Mouse (Mus musculus): ENCODE measurements at regions not wholly inside any gene's neighbourhood (a gene's known extent, or its start where the extent isn't known, plus 50 kb on each side); places are given as distances from the start of the nearest gene placed in this dataset.
A peak's percentile ranks its signal among the peaks of the same experiment; 100 is the strongest.
"Not testable (repeated sequence)": the region's sequence is repeated elsewhere in the genome, so short reads cannot be mapped to it uniquely, and the experiment has no call there.

DNA sequence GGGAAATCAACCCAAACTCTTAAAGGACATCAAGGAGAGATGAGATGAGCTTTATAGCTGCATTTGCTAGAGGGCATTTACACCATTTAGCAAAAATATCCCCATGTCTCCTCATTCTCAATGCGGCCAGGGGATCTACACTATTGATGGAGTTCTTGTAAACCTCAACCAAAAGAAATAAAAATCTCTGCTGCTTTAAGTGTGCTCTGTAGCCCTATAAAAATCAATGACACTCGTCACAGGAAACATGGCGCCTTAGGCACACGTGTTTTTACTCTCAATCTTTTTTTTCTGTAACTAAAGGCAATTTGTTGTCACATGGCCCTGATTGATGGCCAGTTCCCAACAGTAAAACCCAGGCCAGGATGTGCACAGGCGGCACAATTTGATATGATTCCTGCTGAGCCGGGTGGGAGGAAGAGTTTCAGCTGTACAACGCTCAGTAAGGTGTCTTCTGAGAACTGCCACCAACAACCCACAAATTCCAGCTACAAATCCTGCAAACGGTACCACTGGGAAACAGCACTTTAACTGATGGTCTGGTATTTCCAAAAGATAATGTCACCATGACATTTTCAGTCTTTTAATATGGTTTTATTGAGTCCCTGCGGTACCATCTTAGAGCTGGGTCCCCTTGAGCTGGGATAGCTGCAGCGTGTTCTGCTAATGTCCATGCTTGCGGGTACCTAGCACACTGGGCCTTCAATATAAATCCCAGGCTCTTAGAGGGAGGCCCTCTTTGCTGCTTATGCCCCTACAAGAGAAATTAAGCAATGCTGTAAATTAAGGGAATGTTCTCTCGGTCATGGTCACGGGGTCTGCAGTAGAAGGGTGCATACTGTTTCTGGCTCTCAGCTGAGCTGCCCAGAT lies 78.8 kb downstream of the Tpbg start:
- DNase-seq (ENCODE audit: low read depth, low spot score) (no peak), ATAC-seq (no peak)
- ChIA-PET CTCF (interaction anchor here (1.0 kb wide), 1 partner anchor 12 kb away, joined by 3 read pairs; no protein-coding TSS in a partner anchor), POLR2A (no interaction called here)
- in situ Hi-C loops (cut with MboI; ENCODE audit: low pct_unique_long_range_greater_than_20kb), result no loop called here
- TF ChIP-seq CTCF (IDR thresholded peaks at IDR 0.05), result no peak
- no peaks in the 10 kb centered on the region for H3K27me3 ChIP-seq

DNA sequence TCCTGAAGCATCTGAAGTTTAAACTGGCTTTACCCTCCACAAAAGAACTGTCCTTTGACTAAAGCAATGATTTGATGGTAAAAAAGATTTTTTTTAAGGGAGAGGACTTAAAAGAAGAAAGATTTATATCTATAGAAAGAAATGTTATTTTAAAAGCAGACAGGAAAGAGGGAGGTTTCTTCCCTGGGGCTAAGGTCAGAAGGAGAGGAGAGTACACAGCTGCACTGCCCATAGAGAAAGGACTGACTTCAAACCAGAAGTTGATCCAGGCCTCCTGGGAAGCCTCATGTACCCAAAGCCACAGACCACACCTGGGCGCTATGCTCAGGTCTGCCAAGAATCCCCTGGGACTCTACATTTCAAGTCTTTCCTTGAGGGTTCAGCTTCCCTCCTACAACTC lies 83.1 kb downstream of the Tpbg start:
- no peaks in the 10 kb centered on the region for H3K27me3 ChIP-seq
- no peak for ATAC-seq
- DNase-seq (ENCODE audit: low read depth, low spot score), result no peak
- CTCF ChIA-PET, result no interaction called here
- TF ChIP-seq CTCF (IDR thresholded peaks at IDR 0.05), result no peak
- POLR2A ChIA-PET, result no interaction called here
- in situ Hi-C loops (cut with MboI; ENCODE audit: low pct_unique_long_range_greater_than_20kb), result no loop called here

DNA sequence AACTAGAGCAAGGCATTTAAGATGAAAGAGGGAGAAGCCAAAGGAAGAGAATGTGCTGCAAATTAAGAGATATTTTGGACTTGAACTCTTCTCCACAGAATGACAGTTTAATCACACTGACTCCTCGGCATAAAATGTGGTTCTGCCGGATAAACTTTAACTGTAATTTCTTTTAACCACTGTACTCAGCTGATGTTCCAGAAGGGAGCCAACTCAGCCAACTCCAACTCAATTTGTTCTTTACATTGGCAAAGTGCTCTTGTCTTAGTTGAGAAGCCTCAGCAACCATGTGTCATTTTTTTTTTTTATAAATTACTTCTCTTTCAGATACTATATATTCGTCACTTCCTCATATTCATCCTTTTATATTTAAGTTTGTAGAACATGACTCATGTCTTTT lies 90.0 kb downstream of the Tpbg start:
- no peak for DNase-seq (ENCODE audit: low read depth, low spot score)
- in situ Hi-C loops (cut with MboI; ENCODE audit: low pct_unique_long_range_greater_than_20kb), result no loop called here
- no peak for TF ChIP-seq CTCF (IDR thresholded peaks at IDR 0.05)
- CTCF ChIA-PET, result interaction anchor here (1.2 kb wide), 1 partner anchor 11 kb away, joined by 3 read pairs; no protein-coding TSS in a partner anchor
- POLR2A ChIA-PET, result no interaction called here
- peaks cover 8% of the 10 kb centered on the region for H3K27me3 ChIP-seq
- no peak for ATAC-seq

DNA sequence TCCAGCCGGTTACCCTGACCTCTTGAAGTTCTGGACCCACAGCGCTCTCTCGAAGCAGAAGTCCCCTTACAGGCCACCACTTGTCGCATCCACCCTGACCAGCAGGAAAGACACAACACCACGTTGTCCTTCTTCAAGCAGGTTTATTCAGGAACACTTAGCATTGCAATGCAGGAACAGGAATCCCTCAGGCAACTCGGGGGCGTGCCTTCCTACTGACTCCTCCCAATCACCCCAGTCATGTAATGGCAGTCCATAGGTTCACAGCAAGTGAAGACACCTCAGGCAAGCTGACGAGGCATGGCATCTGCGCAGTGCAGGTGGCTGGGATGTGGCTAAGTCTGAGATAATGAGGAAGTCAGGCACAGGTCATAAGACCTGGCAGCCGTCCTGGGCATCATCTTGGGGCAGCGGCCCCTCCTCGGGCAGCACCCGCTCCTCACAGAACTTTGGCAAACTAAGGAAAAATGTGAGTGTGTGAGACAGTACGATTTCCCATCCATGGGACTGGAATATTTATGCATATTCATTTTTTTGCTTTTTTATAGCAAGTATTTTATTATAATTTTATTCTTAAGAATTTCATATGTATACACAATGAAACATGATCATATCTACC lies 101.0 kb downstream of the Tpbg start:
- CTCF ChIA-PET; DNase-seq (ENCODE audit: low read depth, low spot score); in situ Hi-C loops (cut with MboI; ENCODE audit: low pct_unique_long_range_greater_than_20kb); POLR2A ChIA-PET; H3K27me3 ChIP-seq; ATAC-seq: not testable (repeated sequence)

DNA sequence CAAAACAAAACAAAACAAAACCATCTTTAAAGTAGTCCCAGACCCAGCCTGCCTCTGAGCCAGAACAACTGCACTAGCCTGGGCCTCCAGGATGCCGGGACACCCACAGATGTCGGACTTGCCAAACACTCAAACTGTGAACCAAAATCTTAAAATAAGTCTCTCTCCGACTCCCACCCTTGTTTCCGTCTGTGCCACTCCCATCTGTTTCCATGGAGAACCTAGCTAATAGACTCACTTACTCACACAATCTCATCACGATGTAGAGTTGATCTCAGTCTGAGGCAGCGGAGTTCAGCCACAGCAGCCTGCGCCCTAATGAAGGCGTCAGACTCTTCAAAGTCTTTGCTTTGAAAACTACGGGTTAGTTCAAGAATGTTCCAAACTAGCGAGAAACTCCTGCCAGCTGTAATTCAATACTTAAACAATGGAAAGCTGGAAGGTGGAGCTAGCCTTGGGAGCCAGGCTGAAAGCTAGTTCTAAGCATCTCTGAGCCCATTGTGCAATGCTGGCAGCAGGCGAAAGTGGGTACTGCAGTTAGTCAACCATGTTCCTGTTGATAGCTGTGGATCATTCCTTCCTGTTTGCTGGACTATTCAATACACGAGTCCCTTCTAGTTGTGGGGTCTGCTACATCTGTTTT lies 106.4 kb downstream of the Tpbg start:
- TF ChIP-seq CTCF (IDR thresholded peaks at IDR 0.05), result no peak
- in situ Hi-C loops (cut with MboI; ENCODE audit: low pct_unique_long_range_greater_than_20kb), result no loop called here
- ChIA-PET POLR2A (no interaction called here), CTCF (no interaction called here)
- no peaks in the 10 kb centered on the region for H3K27me3 ChIP-seq
- no peak for DNase-seq (ENCODE audit: low read depth, low spot score)
- ATAC-seq, result no peak

DNA sequence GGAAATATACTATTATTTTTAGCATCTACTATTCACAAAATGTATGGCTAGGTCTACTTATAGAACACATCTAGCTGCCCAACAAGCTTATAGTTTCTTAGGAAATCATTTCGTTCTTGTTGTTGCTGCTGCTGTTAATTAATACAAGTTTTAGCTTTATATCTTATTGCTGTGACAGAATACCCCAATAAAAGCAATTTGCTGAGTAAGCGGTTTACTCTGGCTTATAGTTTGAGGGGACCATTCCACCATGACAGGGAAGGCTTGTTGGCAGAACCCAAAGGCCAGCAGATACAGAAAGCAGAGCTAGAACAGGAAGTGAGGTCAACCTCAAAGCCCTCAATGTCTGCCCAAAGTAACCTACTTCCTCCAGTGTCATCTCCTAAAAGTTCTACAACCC lies 109.6 kb downstream of the Tpbg start:
- in situ Hi-C loops (cut with MboI; ENCODE audit: low pct_unique_long_range_greater_than_20kb), result no loop called here
- ChIA-PET POLR2A (no interaction called here), CTCF (interaction anchor here (2.0 kb wide), 1 partner anchor 13 kb away, joined by 5 read pairs; no protein-coding TSS in a partner anchor)
- peaks cover under 1% of the 10 kb centered on the region for H3K27me3 ChIP-seq
- no peak for TF ChIP-seq CTCF (IDR thresholded peaks at IDR 0.05)
- ATAC-seq (no peak), DNase-seq (ENCODE audit: low read depth, low spot score) (no peak)

DNA sequence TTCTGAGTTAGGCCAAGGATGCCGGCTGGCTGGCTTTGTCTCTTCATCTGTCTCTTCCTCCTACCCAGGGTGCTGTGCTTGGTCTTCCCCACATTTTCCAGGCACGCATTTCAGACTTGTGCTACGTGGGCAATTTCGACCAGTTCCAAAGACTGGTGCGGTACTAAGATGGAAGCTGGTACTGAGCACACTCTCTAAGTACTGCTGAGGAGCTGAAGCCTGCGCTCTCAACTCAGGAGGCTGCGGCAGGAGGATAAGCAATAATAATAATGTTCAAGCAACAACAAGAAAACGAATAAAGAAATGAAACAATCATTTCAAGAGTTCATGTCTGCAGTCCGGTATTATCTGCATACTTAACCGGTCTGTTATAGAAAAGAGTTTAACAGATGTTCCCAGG lies 127.9 kb downstream of the Tpbg start:
- TF ChIP-seq CTCF (IDR thresholded peaks at IDR 0.05), result no peak
- no peak for DNase-seq (ENCODE audit: low read depth, low spot score)
- in situ Hi-C loops (cut with MboI; ENCODE audit: low pct_unique_long_range_greater_than_20kb), result no loop called here
- no peak for ATAC-seq
- ChIA-PET POLR2A (no interaction called here), CTCF (interaction anchor here (1.0 kb wide), 1 partner anchor 92 kb away, joined by 3 read pairs; no protein-coding TSS in a partner anchor)
- H3K27me3 ChIP-seq, result peaks cover 4% of the 10 kb centered on the region

DNA sequence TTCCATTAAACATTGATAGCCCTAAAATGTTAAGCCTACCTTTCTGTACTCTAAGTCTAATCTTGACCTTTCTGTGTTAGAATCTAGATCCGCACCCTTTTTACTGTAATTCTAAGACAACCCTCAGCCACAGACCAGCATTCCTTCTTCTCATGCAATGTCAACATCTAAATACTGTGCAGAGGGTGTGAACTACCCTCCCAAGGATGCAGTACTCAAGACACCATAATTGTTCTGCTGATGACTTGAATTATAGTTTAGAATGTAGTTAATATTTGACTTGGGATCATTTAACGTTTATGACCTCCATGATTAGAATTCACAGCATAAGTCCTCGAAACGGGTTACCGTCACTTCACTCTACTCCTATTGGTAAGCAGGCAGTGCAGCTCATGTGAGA lies 139.2 kb downstream of the Tpbg start:
- H3K27me3 ChIP-seq, result no peaks in the 10 kb centered on the region
- ChIA-PET POLR2A (no interaction called here), CTCF (interaction anchor here (0.8 kb wide), 1 partner anchor 43 kb away, joined by 4 read pairs; no protein-coding TSS in a partner anchor)
- DNase-seq (ENCODE audit: low read depth, low spot score) (no peak), ATAC-seq (no peak)
- in situ Hi-C loops (cut with MboI; ENCODE audit: low pct_unique_long_range_greater_than_20kb), result no loop called here
- TF ChIP-seq CTCF (IDR thresholded peaks at IDR 0.05), result no peak

DNA sequence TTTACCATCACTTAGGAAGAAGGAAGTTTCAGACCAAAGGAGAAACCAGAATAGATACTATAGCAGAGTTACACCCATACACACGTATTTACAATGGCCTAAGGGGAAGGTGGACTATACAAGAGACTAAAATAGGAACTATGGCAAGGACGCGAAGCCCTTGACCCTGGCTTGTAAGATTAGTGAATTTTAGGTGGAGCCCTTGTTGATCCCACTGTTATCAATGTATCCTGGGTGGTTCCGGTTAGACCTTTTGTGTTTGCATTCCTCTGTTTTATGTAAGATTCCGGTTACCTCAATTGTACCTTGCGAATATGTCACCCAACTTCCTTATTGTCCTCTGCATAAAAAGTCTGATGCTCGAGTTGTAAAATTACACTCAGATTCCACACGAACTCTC lies 141.3 kb downstream of the Tpbg start:
- ATAC-seq; H3K27me3 ChIP-seq; POLR2A ChIA-PET; CTCF ChIA-PET; DNase-seq (ENCODE audit: low read depth, low spot score); in situ Hi-C loops (cut with MboI; ENCODE audit: low pct_unique_long_range_greater_than_20kb): not testable (repeated sequence)

DNA sequence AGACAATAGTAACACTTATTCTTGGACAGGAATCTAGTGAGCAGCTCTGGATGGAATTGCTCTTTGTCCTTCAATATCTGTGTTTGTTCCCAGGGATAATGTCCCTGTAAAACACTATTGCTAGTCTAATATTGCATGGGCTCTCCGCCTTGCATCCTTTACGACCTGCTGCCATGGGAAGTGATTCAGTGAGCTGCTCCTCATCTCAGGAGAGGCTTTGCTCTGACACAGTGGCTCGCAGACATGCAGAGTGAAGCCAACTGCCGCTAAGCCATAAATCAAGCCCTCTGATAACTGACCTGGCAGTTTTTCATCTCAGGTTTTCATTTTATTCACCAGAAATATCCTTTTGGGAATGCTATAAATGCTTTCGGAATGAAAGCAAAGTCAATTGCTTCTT lies 143.5 kb downstream of the Tpbg start:
- no peaks in the 10 kb centered on the region for H3K27me3 ChIP-seq
- ChIA-PET CTCF (interaction anchor here (0.7 to 1.2 kb wide), 2 partner anchors 9 to 303 kb away, joined by 3 read pairs; no protein-coding TSS in a partner anchor), POLR2A (no interaction called here)
- TF ChIP-seq CTCF (IDR thresholded peaks at IDR 0.05), result no peak
- DNase-seq (ENCODE audit: low read depth, low spot score) (no peak), ATAC-seq (no peak)
- in situ Hi-C loops (cut with MboI; ENCODE audit: low pct_unique_long_range_greater_than_20kb), result no loop called here

DNA sequence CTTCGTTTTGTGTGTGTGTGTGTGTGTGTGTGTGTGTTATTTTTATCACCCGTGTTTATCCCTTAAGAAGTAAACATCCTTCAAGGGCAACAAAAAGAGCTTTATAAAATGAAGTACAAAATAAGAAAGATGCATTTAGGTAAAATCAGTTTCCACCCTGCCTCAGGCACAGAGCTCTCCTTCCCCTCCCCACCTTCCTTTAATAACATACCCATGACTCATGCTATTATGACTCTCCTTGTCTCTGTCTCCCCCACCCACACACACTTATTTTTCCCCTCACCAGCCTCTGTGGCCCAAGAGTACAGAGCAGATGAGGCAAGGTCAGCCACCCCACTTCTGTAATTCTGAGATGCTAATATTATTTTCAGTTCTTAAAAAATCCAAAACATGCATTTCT lies 144.0 kb downstream of the Tpbg start:
- H3K27me3 ChIP-seq, result no peaks in the 10 kb centered on the region
- ChIA-PET CTCF (interaction anchor here (0.7 to 1.2 kb wide), 2 partner anchors 10 to 303 kb away, joined by 3 read pairs; no protein-coding TSS in a partner anchor), POLR2A (no interaction called here)
- no peak for TF ChIP-seq CTCF (IDR thresholded peaks at IDR 0.05)
- DNase-seq (ENCODE audit: low read depth, low spot score), result peak; percentile 10
- in situ Hi-C loops (cut with MboI; ENCODE audit: low pct_unique_long_range_greater_than_20kb), result no loop called here
- no peak for ATAC-seq

Measured in Patski (cell line).